Mouse (Mus musculus) midbrain, embryonic 12.5 days (tissue): ENCODE data around the gene Hnrnpab. TPM values are rescaled to one million over a fixed set of nuclear protein-coding genes. Genes with fewer than 3 reads are reported as not detected.
"Not testable (repeated sequence)": the region's sequence is repeated elsewhere in the genome, so short reads cannot be mapped to it uniquely, and the experiment has no call there.

Experiments used
- ATAC-seq: fragments of 200-750 bp; cut with Nextera tagmentation; 2 replicates; pipeline ENCODE4 v1.8.0; 2017; ENCODE audit warnings: low read depth, moderate TSS enrichment, moderate library complexity; ENCODE audit not compliant: low FRiP score
- H3K27ac ChIP-seq: fragments of 300-500 bp; sonication (generic); replicated peaks from 2 replicates; pipeline ENCODE4 v1.5.1; 2016; ENCODE audit warnings: mild to moderate bottlenecking
- H3K27me3 ChIP-seq: fragments of 300-500 bp; sonication (generic); 2 replicates; pipeline ENCODE4 v1.6.1; 2016; ENCODE audit warnings: mild to moderate bottlenecking
- H3K36me3 ChIP-seq: fragments of 300-500 bp; sonication (generic); 2 replicates; pipeline ENCODE4 v1.6.1; 2016
- H3K4me1 ChIP-seq: fragments of 300-500 bp; sonication (generic); 2 replicates; pipeline ENCODE4 v1.6.1; 2016
- H3K4me2 ChIP-seq: fragments of 300-500 bp; sonication (generic); replicated peaks from 2 replicates; pipeline ENCODE4 v1.6.1; 2016; ENCODE audit warnings: mild to moderate bottlenecking, moderate library complexity
- H3K4me3 ChIP-seq: fragments of 300-500 bp; sonication (generic); 2 replicates; pipeline ENCODE4 v1.5.1; 2016; ENCODE audit warnings: mild to moderate bottlenecking
- H3K9ac ChIP-seq: fragments of 300-500 bp; sonication (generic); replicated peaks from 2 replicates; pipeline ENCODE4 v1.6.1; 2016; ENCODE audit warnings: mild to moderate bottlenecking, moderate library complexity
- H3K9me3 ChIP-seq: fragments of 300-500 bp; sonication (generic); 2 replicates; pipeline ENCODE4 v1.6.1; 2016; ENCODE audit warnings: mild to moderate bottlenecking
- WGBS: fragments of 180-500 bp; shearing (Covaris S2); methylation state at CpG from one replicate; pipeline ENCODE4 v1.1.7; 2016; 5-methylcytosine and 5-hydroxymethylcytosine counted together
- polyA plus RNA-seq: library from polyadenylated mRNA; unstranded; fragments of >200 nt; fragmentation: Nextera tagmentation; extraction: Ambion mirVana; gene quantifications from 2 replicates; pipeline ENCODE4 v1.2.1, GENCODE M21; 2016

Hnrnpab gene
- polyA plus RNA-seq, 1 experiment from 2014 or later: 771 TPM

GRCm38 (mm10) chr11:51617693-51618092 is 11.0 kb upstream of the Hnrnpab start:
- peaks cover 22% of the 10 kb centered on the region for H3K4me1 ChIP-seq
- H3K27ac ChIP-seq: no peak overlapping the region
- no peak for ATAC-seq
- 0 out of 2 replicates have a peak, but pooled peaks cover 4% of the 10 kb centered on the region for H3K27me3 ChIP-seq
- H3K9ac ChIP-seq: no peak overlapping the region
- 6% methylated on average over 4 of the region's 4 CpGs for whole genome bisulfite sequencing
- no peak overlapping the region for H3K4me3 ChIP-seq
- H3K9me3 ChIP-seq: no peaks in the 10 kb centered on the region
- no peak overlapping the region for H3K4me2 ChIP-seq
- H3K36me3 ChIP-seq: peaks cover 15% of the 10 kb centered on the region

DNA sequence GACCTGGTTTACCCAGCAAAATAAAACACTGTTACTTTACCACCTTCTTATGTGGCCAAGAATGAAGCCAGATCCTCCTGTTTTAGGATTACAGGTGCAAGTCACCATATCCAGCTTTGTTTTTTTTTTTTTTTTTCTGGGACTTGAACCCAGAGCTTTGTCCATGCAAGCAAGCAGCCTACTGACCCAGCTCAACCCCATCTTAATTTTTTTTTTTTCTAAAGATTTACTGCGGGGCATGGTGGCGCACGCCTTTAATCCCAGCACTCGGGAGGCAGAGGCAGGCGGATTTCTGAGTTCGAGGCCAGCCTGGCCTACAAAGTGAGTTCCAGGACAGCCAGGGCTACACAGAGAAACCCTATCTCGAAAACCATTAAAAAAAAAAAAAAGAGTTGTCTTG is 9.5 kb upstream of the Hnrnpab start:
- H3K4me2 ChIP-seq: peak overlapping the region; percentile 54
- not testable (repeated sequence) for H3K27ac ChIP-seq, ATAC-seq, H3K36me3 ChIP-seq, H3K27me3 ChIP-seq, H3K9me3 ChIP-seq
- H3K9ac ChIP-seq: peak overlapping the region; percentile 31; the same call in 1 of the 2 replicates
- 95% methylated on average over 7 of the region's 7 CpGs for WGBS
- H3K4me3 ChIP-seq: peak overlapping the region; percentile 24; the same call in 1 of the 2 replicates
- H3K4me1 ChIP-seq: peaks cover 21% of the 10 kb centered on the region

- 6% methylated on average over 14 of the region's 14 CpGs for WGBS
- ATAC-seq: no peak
Observed at GRCm38 (mm10) chr11:51615601-51616000, 9.0 kb upstream of the Hnrnpab start.

DNA sequence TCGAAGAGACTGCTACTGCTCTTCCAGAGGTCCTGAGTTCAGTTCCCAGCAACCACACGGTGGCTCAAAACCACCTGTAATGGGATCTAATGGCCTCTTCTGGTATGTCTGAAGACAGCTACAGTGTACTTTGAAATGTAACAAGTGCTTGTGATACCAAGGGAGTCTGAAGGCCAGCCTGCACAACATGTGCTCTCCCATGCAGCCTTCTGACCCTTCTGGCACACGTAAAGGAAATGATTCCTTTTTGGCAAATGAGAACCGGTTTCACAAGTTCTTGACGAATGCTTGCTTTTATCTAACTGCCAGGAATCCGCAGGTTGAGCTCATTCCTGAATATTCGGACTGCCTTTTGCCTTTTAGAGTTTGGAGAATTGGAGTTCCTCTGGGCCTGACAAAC is 8.5 kb upstream of the Hnrnpab start:
- H3K4me1 ChIP-seq: peaks cover 11% of the 10 kb centered on the region
- no peak for ATAC-seq
- H3K9ac ChIP-seq: peak overlapping the region; percentile 31; the same call in 1 of the 2 replicates
- H3K4me3 ChIP-seq: peak overlapping the region; percentile 24; the same call in 1 of the 2 replicates
- no peaks in the 10 kb centered on the region for H3K9me3 ChIP-seq
- H3K27ac ChIP-seq: no peak overlapping the region
- 0 out of 2 replicates have a peak, but pooled peaks cover 4% of the 10 kb centered on the region for H3K27me3 ChIP-seq
- WGBS: 55% methylated on average over 7 of the region's 7 CpGs
- peak overlapping the region; percentile 54 for H3K4me2 ChIP-seq
- H3K36me3 ChIP-seq: no peaks in the 10 kb centered on the region

More at GRCm38 (mm10) chr11:51615601-51616000, 9.0 kb upstream of the Hnrnpab start:
- H3K4me2 ChIP-seq: peak overlapping the region; percentile 54
- peak overlapping the region; percentile 31 for H3K9ac ChIP-seq
- no peaks in the 10 kb centered on the region for H3K9me3 ChIP-seq
- H3K27ac ChIP-seq: no peak overlapping the region
- H3K4me1 ChIP-seq: peaks cover 16% of the 10 kb centered on the region
- peak overlapping the region; percentile 24 for H3K4me3 ChIP-seq
- no peaks in the 10 kb centered on the region for H3K36me3 ChIP-seq
- 0 out of 2 replicates have a peak, but pooled peaks cover 4% of the 10 kb centered on the region for H3K27me3 ChIP-seq

GRCm38 (mm10) chr11:51614256-51614655 is 7.6 kb upstream of the Hnrnpab start:
- no peak overlapping the region for H3K27ac ChIP-seq
- no peak overlapping the region for H3K4me2 ChIP-seq
- no peaks in the 10 kb centered on the region for H3K9me3 ChIP-seq
- H3K4me1 ChIP-seq: peaks cover 10% of the 10 kb centered on the region
- H3K9ac ChIP-seq: no peak overlapping the region
- H3K4me3 ChIP-seq: no peak overlapping the region
- ATAC-seq: no peak
- WGBS: 85% methylated on average over 8 of the region's 8 CpGs
- H3K36me3 ChIP-seq: no peaks in the 10 kb centered on the region
- H3K27me3 ChIP-seq: 0 out of 2 replicates have a peak, but pooled peaks cover 4% of the 10 kb centered on the region

- not testable (repeated sequence) for H3K27ac ChIP-seq, H3K27me3 ChIP-seq, H3K9ac ChIP-seq, H3K4me3 ChIP-seq, H3K9me3 ChIP-seq, H3K4me2 ChIP-seq, ATAC-seq, H3K36me3 ChIP-seq
- H3K4me1 ChIP-seq: peaks cover 10% of the 10 kb centered on the region
- 93% methylated on average over 5 of the region's 5 CpGs for WGBS
Observed at GRCm38 (mm10) chr11:51609940-51610339, 3.3 kb upstream of the Hnrnpab start.

DNA sequence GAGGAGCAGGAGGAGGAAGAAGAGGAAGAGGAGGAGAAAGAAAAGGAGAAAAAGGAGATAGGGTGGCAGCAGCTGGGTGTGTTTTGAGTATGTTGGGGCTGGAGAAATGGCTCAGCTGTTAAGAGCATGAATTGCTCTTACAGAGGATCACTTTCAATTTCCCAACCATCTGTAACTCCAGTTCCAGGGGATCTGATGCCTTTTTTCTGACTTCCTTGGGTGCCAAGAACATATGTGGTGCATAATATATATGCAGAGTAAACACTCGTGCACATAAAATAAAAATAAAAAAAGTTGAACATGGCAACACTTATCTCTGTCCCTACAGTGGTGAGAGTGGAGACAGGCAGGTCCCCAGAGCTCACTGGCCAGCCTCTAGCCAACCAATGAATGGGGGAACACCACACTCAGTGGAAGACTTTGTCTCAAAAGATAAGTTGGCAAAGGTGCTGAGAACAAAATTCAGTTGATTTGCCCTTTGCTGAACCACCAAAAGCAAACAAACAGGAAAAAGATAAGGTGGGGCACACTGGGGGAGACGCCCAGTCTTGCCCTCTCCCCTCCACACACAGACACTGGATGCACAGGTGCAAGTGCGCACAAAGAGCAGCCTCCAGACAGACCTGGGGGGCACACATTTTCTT is 2.7 kb upstream of the Hnrnpab start:
- Histone ChIP-seq H3K27me3 (no peaks in the 10 kb centered on the region), H3K4me2 (no peak overlapping the region), H3K4me1 (peaks cover 16% of the 10 kb centered on the region), H3K9me3 (no peaks in the 10 kb centered on the region), H3K9ac (no peak overlapping the region), H3K4me3 (no peak overlapping the region), H3K36me3 (peaks cover 11% of the 10 kb centered on the region), H3K27ac (no peak overlapping the region)
- ATAC-seq: no peak
- WGBS: 82% methylated on average over 3 of the region's 3 CpGs

- Histone ChIP-seq H3K4me1 (peaks cover 33% of the 10 kb centered on the region), H3K9me3 (no peaks in the 10 kb centered on the region), H3K27me3 (no peaks in the 10 kb centered on the region), H3K4me3 (peak overlapping the region; percentile 95), H3K4me2 (peak overlapping the region; percentile 58), H3K9ac (peak overlapping the region; percentile 100), H3K27ac (peak overlapping the region; percentile 90), H3K36me3 (peaks cover 33% of the 10 kb centered on the region)
- peak; percentile 50 for ATAC-seq
- 10% methylated on average over 15 of the region's 15 CpGs for WGBS
Observed at GRCm38 (mm10) chr11:51607096-51607738, 570 bp upstream of the Hnrnpab start.

DNA sequence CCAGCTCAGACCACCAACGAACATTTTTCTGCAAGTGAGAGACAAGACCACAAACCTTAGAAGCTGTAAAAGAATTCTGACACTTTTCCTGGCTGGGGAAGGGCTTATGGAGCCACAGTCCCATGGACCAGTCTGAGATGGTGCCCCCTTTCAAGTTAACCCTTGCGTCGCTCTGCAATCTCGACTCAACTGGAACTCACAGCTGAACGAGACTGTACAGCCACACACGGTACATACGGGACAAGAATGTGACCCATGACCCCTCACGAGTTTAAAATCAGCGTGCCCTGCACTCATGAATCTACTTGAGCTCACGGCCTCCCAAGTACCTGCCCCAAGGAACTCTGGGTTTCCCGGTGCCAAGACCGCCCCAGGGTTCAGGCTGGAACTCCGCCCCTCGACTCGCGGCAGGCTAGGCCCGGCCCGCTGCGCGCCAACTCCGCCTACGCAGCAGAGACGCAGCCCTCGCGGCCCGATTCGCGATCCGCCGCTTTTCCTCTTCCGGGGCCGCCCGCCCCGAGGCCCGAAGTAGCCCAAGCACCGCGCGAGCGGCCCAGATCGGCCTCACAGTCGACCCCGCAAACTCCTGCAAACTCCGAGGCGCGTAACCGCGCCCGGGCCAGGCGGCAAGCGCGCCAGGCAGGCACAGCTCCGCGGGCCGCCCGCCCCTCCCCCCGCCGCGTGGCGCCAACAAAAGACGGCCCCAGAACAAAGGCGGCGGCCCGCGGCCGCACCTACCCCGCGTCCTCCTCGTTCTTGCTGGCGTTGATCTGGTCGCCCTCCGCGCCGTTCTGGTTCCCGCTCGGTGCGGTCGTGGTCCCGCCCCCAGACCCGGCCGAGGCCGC is 823 bp downstream of the Hnrnpab start:
- H3K4me3 ChIP-seq: peak overlapping the region; percentile 95
- H3K9ac ChIP-seq: peak overlapping the region; percentile 100
- H3K4me1 ChIP-seq: peaks cover 42% of the 10 kb centered on the region
- peak overlapping the region; percentile 93 for H3K27ac ChIP-seq
- no peaks in the 10 kb centered on the region for H3K27me3 ChIP-seq
- peaks cover 46% of the 10 kb centered on the region for H3K36me3 ChIP-seq
- under 1% methylated on average over 78 of the region's 81 CpGs for WGBS
- peak; percentile 53 for ATAC-seq
- peak overlapping the region; percentile 84 for H3K4me2 ChIP-seq
- H3K9me3 ChIP-seq: no peaks in the 10 kb centered on the region

- H3K27ac ChIP-seq: no peak overlapping the region
- H3K4me3 ChIP-seq: peak overlapping the region; percentile 3; the same call in 1 of the 2 replicates
- peaks cover 37% of the 10 kb centered on the region for H3K4me1 ChIP-seq
- 93% methylated on average over 3 of the region's 3 CpGs for WGBS
- H3K9me3 ChIP-seq: no peaks in the 10 kb centered on the region
- no peak overlapping the region for H3K4me2 ChIP-seq
- peaks cover 82% of the 10 kb centered on the region for H3K36me3 ChIP-seq
- H3K9ac ChIP-seq: 0 out of 2 replicates have a peak overlapping the region, but pooled peaks have one; percentile 17
- no peak for ATAC-seq
- H3K27me3 ChIP-seq: no peaks in the 10 kb centered on the region
Observed at GRCm38 (mm10) chr11:51602253-51602652, 4.4 kb downstream of the Hnrnpab start.

- Histone ChIP-seq H3K36me3 (peaks cover 97% of the 10 kb centered on the region), H3K4me2 (no peak overlapping the region), H3K27me3 (no peaks in the 10 kb centered on the region), H3K27ac (peak overlapping the region; percentile 8; the same call in 1 of the 2 replicates), H3K4me3 (no peak overlapping the region), H3K9me3 (no peaks in the 10 kb centered on the region), H3K4me1 (peaks cover 12% of the 10 kb centered on the region), H3K9ac (no peak overlapping the region)
- ATAC-seq: no peak
- WGBS: 92% methylated on average over 2 of the region's 2 CpGs
Observed at GRCm38 (mm10) chr11:51597553-51597952, 9.1 kb downstream of the Hnrnpab start.
